Mouse (Mus musculus) CD4-positive, CD25-positive, alpha-beta regulatory T cell, adult 2 months (primary cell): Measurements from ENCODE around the gene Zc3hc1.
"Not testable (repeated sequence)": the region's sequence is repeated elsewhere in the genome, so short reads cannot be mapped to it uniquely, and the experiment has no call there.

ENCODE experiments used
- DNase-seq: peaks from one replicate; pipeline ENCODE4 v3.0.0-alpha.2; 2012; ENCODE audit warnings: low read depth, low spot score

The Zc3hc1 gene

GRCm38 (mm10) chr6:30390714-30391697 is at the start of gene Zc3hc1:
Gene Zc3hc1 (minus strand): TSS chr6:30391028.
- DNase-seq, result peak; percentile 93

- no peak for DNase-seq
These were observed 48.7 kb upstream of the Zc3hc1 start for GRCm38 (mm10) chr6:30439576-30439975.

- DNase-seq, result no peak
These were observed 46.2 kb upstream of the Zc3hc1 start for GRCm38 (mm10) chr6:30437054-30437453.

- no peak for DNase-seq
These were observed 45.6 kb upstream of the Zc3hc1 start for GRCm38 (mm10) chr6:30436476-30436875.

GRCm38 (mm10) chr6:30432461-30433192 is 41.8 kb upstream of the Zc3hc1 start:
- no peak for DNase-seq

GRCm38 (mm10) chr6:30416801-30417200 is 26.0 kb upstream of the Zc3hc1 start:
- DNase-seq, result no peak

GRCm38 (mm10) chr6:30416126-30416525 is 25.3 kb upstream of the Zc3hc1 start:
- no peak for DNase-seq

GRCm38 (mm10) chr6:30411311-30411710 is 20.5 kb upstream of the Zc3hc1 start:
- no peak for DNase-seq

GRCm38 (mm10) chr6:30409399-30410093 is 18.7 kb upstream of the Zc3hc1 start:
- DNase-seq, result no peak

GRCm38 (mm10) chr6:30408276-30408675 is 17.4 kb upstream of the Zc3hc1 start:
- no peak for DNase-seq

GRCm38 (mm10) chr6:30404671-30405070 is 13.8 kb upstream of the Zc3hc1 start:
- DNase-seq, result no peak

- peak; percentile 85 for DNase-seq
These were observed 12.6 kb upstream of the Zc3hc1 start for GRCm38 (mm10) chr6:30403465-30403864.

GRCm38 (mm10) chr6:30402091-30402491 is 11.3 kb upstream of the Zc3hc1 start:
- DNase-seq, result peak; percentile 57

- peak; percentile 98 for DNase-seq
These were observed 10.6 kb upstream of the Zc3hc1 start, which contains the start of gene Klhdc10 for GRCm38 (mm10) chr6:30401308-30402015. Gene Klhdc10 (plus strand): TSS chr6:30401868.

GRCm38 (mm10) chr6:30400716-30401115 is 9.9 kb upstream of the Zc3hc1 start:
- DNase-seq, result peak; percentile 13

- no peak for DNase-seq
These were observed 9.3 kb upstream of the Zc3hc1 start for GRCm38 (mm10) chr6:30400146-30400545.

GRCm38 (mm10) chr6:30391996-30392395 is 1.2 kb upstream of the Zc3hc1 start:
- no peak for DNase-seq

- DNase-seq, result not testable (repeated sequence)
These were observed 557 bp downstream of the Zc3hc1 start for GRCm38 (mm10) chr6:30390271-30390670.

- peak; percentile 19 for DNase-seq
These were observed 9.7 kb downstream of the Zc3hc1 start for GRCm38 (mm10) chr6:30381116-30381515.

GRCm38 (mm10) chr6:30375791-30376190 is 15.0 kb downstream of the Zc3hc1 start:
- DNase-seq, result no peak
